Mouse (Mus musculus) T-cell, adult 2 months (primary cell): ENCODE data around the gene Kif22.

Source experiments
- DNase-seq: peaks from one replicate; pipeline ENCODE4 v3.0.0; 2022; ENCODE audit warnings: low spot score

Gene Kif22

GRCm38 (mm10) chr7:127016971-127017949 lies 25.0 kb downstream of the Kif22 start, which contains the start of gene Pagr1a:
Gene Pagr1a (minus strand): TSS chr7:127017352.
- DNase-seq, result peak; percentile 97

GRCm38 (mm10) chr7:127016486-127016938 lies 25.8 kb downstream of the Kif22 start:
- no peak for DNase-seq

- no peak for DNase-seq
Observed at GRCm38 (mm10) chr7:127016481-127016485, 26.0 kb downstream of the Kif22 start, which contains the start of gene Pagr1b. Gene Pagr1b (minus strand): TSS chr7:127016484.

GRCm38 (mm10) chr7:127016081-127016480 lies 26.2 kb downstream of the Kif22 start:
- DNase-seq, result no peak

- no peak for DNase-seq
Observed at GRCm38 (mm10) chr7:127014993-127015392, 27.3 kb downstream of the Kif22 start.

- DNase-seq, result peak; percentile 76
Observed at GRCm38 (mm10) chr7:127014320-127014719, 28.0 kb downstream of the Kif22 start, which contains the start of gene Mvp. Gene Mvp (minus strand): TSS chr7:127014621.

- no peak for DNase-seq
Observed at GRCm38 (mm10) chr7:127013385-127013784, 28.9 kb downstream of the Kif22 start.

GRCm38 (mm10) chr7:127012845-127013244 lies 29.4 kb downstream of the Kif22 start:
- no peak for DNase-seq

GRCm38 (mm10) chr7:127012374-127012773 lies 29.9 kb downstream of the Kif22 start:
- no peak for DNase-seq

GRCm38 (mm10) chr7:127011717-127012116 lies 30.6 kb downstream of the Kif22 start:
- DNase-seq, result no peak

GRCm38 (mm10) chr7:127011051-127011450 lies 31.2 kb downstream of the Kif22 start:
- DNase-seq, result no peak

- DNase-seq, result no peak
Observed at GRCm38 (mm10) chr7:127009307-127010085, 32.8 kb downstream of the Kif22 start.

- no peak for DNase-seq
Observed at GRCm38 (mm10) chr7:127008239-127009019, 33.8 kb downstream of the Kif22 start.

GRCm38 (mm10) chr7:127007313-127008024 lies 34.8 kb downstream of the Kif22 start:
- no peak for DNase-seq

- no peak for DNase-seq
Observed at GRCm38 (mm10) chr7:127004122-127004875, 38.0 kb downstream of the Kif22 start.

GRCm38 (mm10) chr7:127003620-127004019 lies 38.7 kb downstream of the Kif22 start:
- no peak for DNase-seq

GRCm38 (mm10) chr7:126999568-126999967 lies 42.7 kb downstream of the Kif22 start:
- DNase-seq, result peak; percentile 80

GRCm38 (mm10) chr7:126996449-126996848 lies 45.8 kb downstream of the Kif22 start:
- no peak for DNase-seq

GRCm38 (mm10) chr7:126988816-126989215 lies 53.5 kb downstream of the Kif22 start:
- no peak for DNase-seq

GRCm38 (mm10) chr7:126986319-126986718 lies 56.0 kb downstream of the Kif22 start:
- peak; percentile 34 for DNase-seq
